Mouse (Mus musculus) adrenal gland, postnatal 25 days (tissue): ENCODE results near the gene Casp7. TPM values are rescaled to one million over a fixed set of nuclear protein-coding genes. Genes with fewer than 3 reads are reported as not detected.

Experiments used
- DNase-seq: peaks from one replicate; pipeline ENCODE4 v3.0.0; 2021; ENCODE audit warnings: mixed read lengths
- total RNA-seq: library from RNA; stranded (reverse); gene quantifications from 2 replicates; pipeline ENCODE4 v1.2.3, GENCODE M21; 2021

Casp7 gene
- total RNA-seq, 1 experiment from 2014 or later, result 13.7 TPM

DNA sequence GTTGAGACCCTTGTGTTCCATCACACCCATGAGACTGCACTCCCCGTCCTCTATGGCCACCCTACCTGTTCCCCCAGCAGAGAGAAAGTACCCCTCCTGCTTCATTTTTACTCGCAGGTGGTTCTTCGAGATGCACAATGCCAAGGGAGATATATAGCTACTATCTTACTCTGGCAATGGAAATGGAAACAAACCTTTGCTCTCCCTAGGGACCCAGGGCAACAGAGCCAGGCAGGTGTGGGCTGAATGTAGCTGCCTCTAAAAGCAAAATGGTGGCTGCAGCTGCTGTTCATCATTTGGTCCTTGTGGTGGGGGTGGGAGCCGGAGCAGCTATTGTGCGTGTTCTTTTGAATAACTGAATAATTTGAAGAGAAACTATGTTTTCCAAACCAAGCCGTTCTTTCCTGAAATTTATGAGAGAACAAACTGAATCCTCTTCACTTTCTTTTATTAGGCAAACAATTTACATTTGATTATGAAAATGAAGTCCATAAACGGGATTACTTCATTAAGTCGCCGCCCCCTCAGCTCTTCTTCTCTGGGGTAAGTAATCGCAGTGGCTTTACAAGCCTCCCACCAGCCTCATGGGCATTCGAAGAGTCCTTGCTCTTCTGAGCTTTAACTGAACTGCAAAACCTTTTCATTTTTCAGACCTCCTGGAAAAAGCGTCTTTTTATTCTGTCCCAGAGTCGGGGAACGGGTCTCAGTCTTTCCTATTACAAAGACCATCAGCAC is 73.5 kb downstream of the Casp7 start:
- DNase-seq, result no peak

DNA sequence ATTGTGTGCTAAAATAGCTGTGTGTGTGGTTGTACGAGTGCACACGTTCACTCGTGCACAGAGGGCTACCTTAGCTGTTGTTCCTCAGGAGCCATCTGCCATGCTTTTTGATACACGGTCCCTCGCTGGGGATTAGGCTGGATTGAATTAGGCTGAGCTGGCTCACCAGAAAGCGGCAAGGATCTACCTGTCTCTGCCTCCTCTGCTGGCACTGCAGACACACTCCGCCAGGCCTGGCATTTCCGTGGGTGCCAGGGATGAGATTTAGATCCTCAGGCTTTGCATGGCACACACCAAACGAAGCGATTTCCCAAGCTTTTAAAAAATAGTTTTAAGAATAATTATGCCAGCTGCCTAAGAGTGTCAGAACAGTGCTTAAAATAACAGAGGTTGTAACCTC is 75.0 kb downstream of the Casp7 start:
- DNase-seq, result no peak

DNA sequence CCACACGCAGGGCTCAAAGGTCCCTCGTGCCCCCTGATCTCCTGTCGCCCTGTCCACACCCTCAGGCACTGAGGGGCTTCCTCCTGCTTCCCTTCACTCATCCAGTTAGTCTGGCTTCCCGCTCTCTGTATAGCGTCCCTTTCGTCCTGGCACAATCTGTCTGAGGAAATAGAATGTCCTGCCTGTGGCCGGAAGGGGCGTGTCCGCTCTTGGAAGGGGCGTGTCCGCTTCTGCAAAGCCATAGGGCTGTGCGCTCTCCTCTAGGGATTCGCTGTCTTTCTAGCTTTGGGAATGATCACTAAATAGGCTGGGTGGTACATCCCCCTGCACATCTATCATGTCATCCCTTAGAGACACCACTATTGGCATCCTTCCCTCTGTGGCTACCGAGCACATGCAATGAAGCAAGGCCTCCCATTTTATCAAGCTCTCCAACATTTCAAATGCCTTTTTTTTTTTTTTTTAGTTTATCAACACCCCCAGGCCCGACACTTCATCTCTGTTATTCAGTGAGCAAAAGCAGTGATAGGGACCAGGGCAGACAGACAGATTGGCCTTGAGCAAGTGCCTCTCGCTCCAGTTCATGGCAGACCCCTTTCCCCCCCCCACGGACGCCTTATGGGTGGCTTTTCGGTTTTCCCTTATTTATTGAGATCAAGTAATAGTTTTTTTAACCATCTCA is 78.1 kb downstream of the Casp7 start:
- no peak for DNase-seq

DNA sequence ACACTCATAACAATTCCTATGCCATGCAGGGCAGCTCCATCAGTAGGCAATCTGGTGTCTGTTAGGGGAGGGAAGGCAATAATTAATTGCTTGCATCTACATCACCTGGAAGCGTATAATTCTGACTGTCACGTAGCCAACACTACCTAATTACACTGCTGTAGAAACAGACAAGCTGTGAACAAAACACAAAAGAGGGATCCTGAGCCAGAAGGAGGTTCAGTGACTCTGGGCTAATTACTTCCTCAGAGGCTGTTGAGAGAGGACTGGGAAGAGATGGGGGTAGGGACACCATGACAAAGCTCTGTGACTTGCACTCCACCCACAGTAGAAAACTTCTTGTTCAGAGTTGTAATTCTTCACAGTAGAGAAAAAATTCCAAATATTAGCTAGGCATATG is 79.6 kb downstream of the Casp7 start:
- no peak for DNase-seq

DNA sequence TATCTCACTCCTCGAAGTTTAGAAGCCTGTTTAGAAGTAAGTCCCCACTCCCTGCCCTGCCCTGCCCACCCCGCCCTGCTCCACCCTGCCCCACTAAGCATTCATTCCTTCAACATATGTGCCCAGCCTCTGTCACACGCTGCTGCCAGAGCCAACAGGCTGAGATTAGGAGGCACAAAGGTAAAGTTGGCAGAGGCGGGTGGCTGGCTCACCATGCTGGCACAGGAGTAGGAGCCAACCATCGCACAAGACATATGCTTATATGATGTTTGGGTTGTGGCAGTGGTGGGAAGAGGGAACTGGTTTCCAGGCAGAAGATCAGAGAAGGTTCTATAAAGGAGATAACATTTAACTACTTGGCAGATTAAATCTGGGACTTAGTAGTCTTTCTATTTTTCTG is 80.3 kb downstream of the Casp7 start:
- DNase-seq, result no peak

DNA sequence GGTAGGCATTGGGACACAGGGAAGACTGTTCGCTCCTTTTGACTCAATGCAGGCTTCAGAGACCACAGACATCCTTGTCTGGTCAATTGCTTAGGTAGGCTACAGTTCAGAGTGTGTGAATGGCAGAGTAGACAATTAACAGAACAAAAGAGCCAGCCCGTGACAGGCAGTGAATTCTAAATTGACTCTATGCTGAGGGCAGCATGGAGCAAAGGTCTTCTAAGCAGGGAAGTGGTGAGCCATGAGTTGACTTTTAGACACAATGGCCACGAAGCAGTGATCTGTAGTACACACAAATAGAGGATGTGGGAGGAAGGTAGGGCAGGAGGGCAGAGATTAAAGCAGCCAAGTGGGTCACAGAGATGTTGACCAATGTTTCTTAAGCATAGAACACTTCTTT is 80.9 kb downstream of the Casp7 start:
- no peak for DNase-seq

DNA sequence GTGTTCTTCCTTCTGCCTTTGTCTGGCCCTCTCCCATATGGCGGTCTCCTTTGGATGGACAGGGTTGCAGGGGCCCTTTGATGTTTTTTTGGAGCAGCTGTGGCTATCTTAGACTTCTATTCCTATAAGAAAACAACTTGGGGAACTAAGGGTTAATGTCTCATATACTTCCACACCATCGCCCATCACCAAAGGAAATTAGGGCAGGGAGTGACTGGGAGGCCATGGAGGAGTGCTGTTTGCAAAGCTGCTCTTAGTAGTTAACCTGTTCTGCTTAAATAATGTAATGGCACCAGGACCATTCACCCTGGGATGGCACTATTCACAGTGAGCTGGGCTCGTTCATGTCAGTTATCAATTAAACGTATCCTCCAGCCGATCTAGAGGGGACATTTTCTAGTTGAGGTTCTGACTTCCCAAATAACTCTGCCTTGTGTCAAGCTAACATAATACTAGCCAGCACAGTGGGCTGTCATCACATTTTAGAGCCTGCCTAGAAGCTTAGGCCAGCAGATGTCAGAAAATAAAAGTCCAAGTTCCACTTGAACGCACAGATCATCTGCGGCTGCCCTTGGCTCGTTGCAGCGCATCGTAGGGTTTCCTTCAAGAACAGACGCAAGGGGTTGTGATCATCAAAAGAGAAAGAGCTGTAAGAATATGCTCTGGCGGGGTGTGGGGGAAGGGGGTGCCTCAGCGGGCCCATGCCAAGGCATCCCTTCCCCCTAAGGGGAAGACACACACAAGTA is 87.9 kb downstream of the Casp7 start:
- DNase-seq, result no peak

DNA sequence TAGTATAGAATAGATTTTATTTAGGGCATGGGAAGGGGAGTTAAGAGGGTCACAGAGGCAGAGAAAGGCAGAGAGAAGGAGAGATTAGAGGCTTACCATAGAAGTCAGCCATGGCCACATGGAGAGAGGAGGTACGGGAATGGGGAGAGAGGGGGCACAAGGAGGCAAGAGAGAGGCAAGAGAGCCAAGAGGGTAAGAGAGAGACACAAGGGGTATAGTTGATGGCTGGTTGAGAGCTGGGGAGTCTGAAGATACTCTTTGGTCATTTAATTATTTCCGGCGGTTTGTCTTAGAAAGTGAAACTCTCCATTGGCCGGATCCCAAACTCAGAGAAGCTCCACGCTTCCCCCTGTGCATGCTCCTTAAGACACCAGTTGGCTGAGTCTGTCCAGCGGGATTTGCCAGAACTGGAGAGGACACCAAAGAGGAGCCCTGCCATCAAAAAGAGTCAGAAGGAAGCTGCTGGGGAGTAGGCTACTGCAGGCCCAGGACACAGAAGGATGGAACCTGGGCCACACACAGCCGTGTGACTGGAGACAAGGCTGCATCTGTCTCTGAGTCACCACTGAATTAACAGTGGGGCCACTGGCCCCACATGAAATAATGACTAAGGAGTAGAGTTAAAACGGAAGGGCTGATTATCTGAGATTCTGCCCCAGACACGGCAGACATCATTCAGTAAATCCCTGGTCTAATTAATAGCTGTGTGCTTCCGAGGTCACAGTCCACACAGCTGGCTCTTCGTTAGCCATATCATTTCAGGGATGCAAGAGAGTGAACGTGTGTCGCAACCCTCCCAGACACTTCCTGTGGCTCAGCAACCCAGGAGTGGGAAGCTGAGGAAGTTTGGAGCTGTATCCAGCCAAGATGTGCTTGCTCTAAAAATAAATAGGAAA is 88.7 kb downstream of the Casp7 start:
- DNase-seq, result no peak

DNA sequence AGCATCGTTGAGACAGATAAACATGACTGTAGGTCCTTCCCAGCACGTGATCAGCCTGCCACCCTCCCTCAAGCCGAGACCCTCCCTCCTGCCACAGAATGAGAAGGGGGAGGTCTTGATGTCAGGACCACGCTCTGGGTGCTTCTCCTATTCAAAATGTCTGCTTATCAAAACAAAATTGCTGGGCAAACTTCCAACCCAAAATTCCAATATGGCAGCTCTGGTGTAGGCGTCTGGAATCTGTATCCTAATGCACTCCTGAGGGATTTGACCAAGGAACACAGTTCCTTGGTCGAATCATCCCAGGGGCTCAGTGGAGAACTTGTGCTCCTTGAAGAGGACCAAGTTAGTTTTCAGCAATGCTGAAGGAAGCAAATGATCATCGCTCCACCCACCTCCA is 90.0 kb downstream of the Casp7 start:
- no peak for DNase-seq

DNA sequence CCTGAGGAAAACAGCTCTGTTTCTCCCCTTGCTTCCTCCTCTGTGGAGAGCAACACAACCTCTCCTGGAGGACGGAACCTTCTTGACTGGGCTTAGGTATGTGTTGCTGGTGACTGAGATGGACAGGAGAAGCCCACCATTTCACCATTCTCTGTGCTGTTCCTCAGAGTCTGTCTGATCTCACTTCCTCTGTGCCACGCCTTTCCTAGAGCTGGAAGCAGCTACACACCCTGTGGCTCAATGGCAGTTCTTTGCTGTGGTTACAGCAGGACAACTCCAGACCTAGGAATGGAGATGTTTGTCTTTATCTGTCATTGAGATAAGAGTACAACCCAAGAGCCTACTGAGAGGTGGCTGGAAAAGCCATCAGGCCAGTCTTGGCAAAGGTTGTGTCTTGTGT is 90.4 kb downstream of the Casp7 start:
- DNase-seq, result no peak

DNA sequence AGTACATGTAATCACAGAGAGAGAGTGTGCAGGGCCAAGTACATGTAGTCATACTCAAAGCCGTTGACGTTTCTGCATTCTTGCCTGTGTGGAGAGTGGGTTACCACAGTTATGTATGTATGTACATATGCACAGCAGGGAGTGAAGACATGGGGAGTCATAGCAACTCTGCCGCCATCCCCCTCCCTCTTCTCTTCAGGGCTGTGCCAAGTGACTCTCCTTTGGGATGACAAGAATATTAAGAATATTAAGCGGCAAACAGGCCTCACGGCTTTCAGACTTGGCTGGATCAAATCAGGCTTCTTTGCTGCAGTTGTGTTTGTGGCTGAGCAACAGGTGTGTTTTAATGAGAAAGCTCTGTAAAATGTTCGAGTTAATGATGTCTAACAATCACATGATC is 92.7 kb downstream of the Casp7 start:
- DNase-seq, result no peak

Other genes starting within 250 kb of the Casp7 start
- 0.86 TPM in 1 of 2 replicates, not detected in the other for gene Habp2, start 110.0 kb upstream of the Casp7 start, total RNA-seq
- 0.09 TPM in 1 of 2 replicates, not detected in the other for gene Nrap, start 7.1 kb upstream of the Casp7 start, total RNA-seq
- 0.12 TPM in 1 of 2 replicates, not detected in the other for gene Plekhs1, start 64.5 kb downstream of the Casp7 start, total RNA-seq
- 15.0 and 16.2 TPM in 2 replicates for gene Dclre1a, start 151.1 kb downstream of the Casp7 start, total RNA-seq
- gene Nhlrc2, start 151.1 kb downstream of the Casp7 start, total RNA-seq, result 21.1 and 21.7 TPM in 2 replicates